Mouse (Mus musculus) lung, postnatal 0 days (tissue): ENCODE data around the gene Pgk1.

ENCODE experiments used
- CTCF ChIP-seq: IDR thresholded peaks from 2 replicates; pipeline ENCODE4 v1.5.1; 2016; ENCODE audit warnings: antibody characterized with exemption, mild to moderate bottlenecking
- EP300 ChIP-seq: IDR thresholded peaks from 2 replicates; pipeline ENCODE4 v1.6.1; 2016; ENCODE audit warnings: antibody characterized with exemption, mild to moderate bottlenecking, control low read depth

- TF ChIP-seq EP300 (peak; percentile 28; the same call in 1 of the 2 replicates), CTCF (no peak)
Measured at GRCm38 (mm10) chrX:106149460-106149859, 37.4 kb upstream of the Pgk1 start.
